Mouse (Mus musculus): ENCODE results near the gene Cd28. TPM values are rescaled to one million over a fixed set of nuclear protein-coding genes. Genes with fewer than 3 reads are reported as not detected.

Gene Cd28
- total RNA-seq (2017) = 1.1 and 1.4 TPM in 2 replicates

DNA sequence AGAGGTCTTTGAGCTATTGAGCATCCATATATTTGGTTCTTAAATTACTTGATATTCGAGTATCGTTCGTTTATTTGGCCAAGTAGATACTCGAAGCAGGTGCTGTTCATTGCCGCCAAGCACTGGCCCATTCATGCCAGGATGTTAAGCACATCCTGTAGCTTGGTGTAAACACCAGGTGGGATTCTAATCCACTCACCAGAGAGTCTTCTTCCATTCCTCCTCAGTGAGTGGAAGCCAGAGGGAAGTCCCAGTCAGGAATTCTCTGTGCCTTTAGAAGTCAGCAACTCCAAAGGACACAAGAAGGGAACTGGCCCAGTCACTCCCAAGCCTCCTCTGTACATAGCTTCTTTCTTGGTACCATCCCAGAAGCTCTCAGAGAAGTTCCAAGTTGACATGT is at the start of gene Cd28:
Gene Cd28, plus strand, starts transcription at position 234 of the 400 bp plus-strand sequence.
- no peak for ATAC-seq (replicated peaks; ENCODE audit: low read depth, poor library complexity, severe bottlenecking)

GRCm38 (mm10) chr1:60667873-60668616 is 48.6 kb upstream of the Cd28 start:
- ATAC-seq (replicated peaks; ENCODE audit: low read depth, poor library complexity, severe bottlenecking) = no peak

- peak; percentile 39 for ATAC-seq (replicated peaks; ENCODE audit: low read depth, poor library complexity, severe bottlenecking)
Measured at GRCm38 (mm10) chr1:60669048-60669447, 47.6 kb upstream of the Cd28 start.

DNA sequence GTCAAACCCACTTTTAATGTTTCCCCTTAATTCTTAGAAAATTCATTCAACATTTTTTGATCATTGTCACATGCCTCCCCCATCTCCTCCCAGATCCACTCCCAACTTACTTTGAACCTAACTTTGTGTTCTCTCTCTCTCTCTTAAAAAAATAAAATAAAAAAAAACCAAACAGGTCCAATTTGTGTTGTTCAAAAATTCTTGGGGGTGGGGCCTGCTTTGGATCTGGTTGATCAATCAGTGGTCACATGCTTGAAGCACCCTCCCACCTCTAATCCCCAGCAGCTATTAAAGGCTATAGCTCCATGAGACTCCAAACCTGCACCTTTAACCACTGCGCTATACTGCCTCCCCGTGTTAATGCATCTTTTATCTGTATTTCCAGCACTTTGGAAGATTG is 46.9 kb upstream of the Cd28 start:
- ATAC-seq (replicated peaks; ENCODE audit: low read depth, poor library complexity, severe bottlenecking) = no peak

- ATAC-seq (replicated peaks; ENCODE audit: low read depth, poor library complexity, severe bottlenecking) = peak; percentile 54; the same call in 1 of the 2 replicates
Measured at GRCm38 (mm10) chr1:60670172-60670571, 46.4 kb upstream of the Cd28 start.

- ATAC-seq (replicated peaks; ENCODE audit: low read depth, poor library complexity, severe bottlenecking) = no peak
Measured at GRCm38 (mm10) chr1:60683766-60684165, 32.8 kb upstream of the Cd28 start.

GRCm38 (mm10) chr1:60696115-60696895 is 20.3 kb upstream of the Cd28 start:
- ATAC-seq (replicated peaks; ENCODE audit: low read depth, poor library complexity, severe bottlenecking) = no peak

DNA sequence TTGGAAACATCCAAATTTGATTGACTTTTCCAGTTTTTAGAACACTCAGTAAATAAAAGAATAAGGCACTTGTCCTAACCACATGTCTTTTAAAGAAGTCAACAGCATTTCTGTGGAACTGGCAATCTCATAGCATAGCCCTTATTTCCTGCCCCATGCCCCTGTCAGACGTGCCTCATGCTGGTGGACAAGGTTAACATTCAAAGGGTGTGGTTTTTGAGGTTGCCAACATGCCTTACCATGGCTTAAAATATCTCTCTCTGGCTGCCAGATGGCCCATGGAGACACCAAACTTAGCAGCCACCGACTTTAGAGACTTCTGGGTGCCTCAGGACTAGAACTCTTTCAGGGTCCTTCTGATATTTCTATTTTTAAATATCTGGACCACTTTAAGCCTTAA is 14.0 kb upstream of the Cd28 start:
- peak; percentile 100 for ATAC-seq (replicated peaks; ENCODE audit: low read depth, poor library complexity, severe bottlenecking)

DNA sequence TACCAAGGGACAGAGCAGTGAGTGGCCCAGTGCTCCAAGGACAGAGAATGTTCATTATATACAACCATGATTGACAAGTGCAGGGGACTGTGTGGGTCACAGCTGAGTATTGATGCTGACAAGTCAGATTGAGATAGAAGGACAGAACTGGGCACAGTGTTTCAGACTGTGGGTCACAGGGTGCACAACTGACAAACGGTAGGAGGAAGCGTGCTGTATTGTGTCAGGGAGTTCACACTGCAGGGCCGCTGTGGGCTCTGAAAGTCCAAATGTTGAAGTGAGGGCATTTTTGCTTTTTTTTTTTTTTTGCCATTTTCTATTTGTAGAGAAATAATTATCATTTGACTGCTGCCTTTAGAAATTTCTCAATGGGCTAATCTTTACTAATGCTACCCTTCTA is 3.4 kb upstream of the Cd28 start:
- no peak for ATAC-seq (replicated peaks; ENCODE audit: low read depth, poor library complexity, severe bottlenecking)

DNA sequence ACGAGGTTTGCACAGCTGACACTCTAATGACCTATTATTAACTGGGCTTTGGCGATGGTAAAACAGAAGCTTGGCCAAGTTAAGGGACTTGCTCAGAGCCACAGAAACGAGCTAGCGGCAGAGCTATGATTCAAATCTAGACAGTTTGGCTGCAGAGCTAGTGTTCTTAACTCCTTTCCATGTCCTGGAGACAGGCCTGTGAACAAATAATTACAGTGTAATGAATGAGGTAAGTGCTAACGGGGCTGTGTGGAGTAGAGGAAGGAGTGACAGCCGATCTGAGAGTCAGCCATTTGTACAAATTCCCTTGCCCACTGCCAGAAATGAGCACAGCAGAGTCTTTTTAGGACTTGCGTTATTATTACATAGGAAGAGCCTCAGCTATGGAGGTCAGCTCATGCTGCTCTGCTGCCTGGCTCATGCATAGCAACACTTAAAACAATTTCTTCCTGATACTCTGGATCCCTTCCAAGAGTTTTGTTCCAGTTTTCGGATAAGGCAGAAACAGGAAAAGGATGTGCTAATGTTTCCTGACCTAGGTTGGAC is 876 bp upstream of the Cd28 start:
- no peak for ATAC-seq (replicated peaks; ENCODE audit: low read depth, poor library complexity, severe bottlenecking)

DNA sequence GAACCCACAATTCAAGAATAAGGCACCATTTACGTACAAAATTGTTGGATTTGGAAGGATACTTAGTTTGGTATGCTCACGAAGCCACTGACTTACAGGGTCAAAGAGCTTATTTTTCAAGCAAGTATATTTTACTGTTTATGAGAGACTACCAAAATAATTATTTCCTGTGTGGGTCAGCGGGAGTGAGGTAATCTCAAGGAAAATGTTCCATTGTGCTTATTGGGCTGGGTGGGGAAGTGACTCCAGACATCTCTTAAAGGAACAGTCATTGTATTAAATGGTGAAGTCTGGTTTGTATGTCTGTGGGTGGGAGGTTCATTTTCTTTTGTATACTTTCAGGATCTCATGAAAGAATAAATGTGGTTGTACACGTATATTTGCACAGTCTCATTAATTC is 2.0 kb downstream of the Cd28 start:
- ATAC-seq (replicated peaks; ENCODE audit: low read depth, poor library complexity, severe bottlenecking) = no peak

GRCm38 (mm10) chr1:60723555-60723954 is 7.0 kb downstream of the Cd28 start:
- no peak for ATAC-seq (replicated peaks; ENCODE audit: low read depth, poor library complexity, severe bottlenecking)

GRCm38 (mm10) chr1:60731940-60732339 is 15.3 kb downstream of the Cd28 start:
- ATAC-seq (replicated peaks; ENCODE audit: low read depth, poor library complexity, severe bottlenecking) = no peak

DNA sequence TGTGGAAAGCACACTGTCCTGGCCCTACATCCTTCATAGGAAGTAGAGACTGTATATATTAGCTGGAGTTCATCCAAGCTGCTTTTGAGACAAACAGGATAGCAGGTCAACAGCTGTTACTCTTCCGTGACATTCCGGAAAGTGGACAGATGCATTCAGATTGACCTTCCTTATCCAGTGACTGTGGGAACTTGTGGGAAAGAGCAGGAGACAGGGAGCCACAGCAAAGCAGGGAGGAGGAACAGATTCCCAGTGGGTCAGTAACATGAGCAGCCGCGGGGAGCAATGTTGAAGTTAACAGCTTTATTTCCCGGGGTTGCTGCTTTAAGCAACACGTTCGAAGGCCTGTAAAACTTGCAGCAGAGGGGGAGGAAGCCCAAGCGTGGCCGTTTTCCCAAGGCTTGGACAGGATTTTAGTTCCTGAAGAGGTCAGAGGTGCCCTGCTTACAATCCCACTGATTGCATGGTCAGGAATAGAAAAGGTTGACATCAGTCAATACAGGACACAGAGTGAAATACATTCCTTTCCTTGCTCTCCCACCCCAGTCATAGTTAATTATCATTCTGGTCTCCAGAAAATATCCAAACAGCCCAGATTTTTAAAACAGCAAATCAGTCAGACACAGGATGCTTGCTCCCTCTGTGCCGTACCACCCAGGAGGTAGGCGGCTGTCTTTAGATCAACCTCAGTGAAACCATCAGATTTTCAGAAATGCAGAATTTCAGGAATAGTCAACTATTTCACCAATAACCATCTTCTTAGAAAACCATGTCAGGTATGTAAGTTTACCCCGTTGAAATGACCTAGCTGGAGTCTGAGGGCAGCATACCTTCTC is 18.7 kb downstream of the Cd28 start:
- ATAC-seq (replicated peaks; ENCODE audit: low read depth, poor library complexity, severe bottlenecking) = no peak

DNA sequence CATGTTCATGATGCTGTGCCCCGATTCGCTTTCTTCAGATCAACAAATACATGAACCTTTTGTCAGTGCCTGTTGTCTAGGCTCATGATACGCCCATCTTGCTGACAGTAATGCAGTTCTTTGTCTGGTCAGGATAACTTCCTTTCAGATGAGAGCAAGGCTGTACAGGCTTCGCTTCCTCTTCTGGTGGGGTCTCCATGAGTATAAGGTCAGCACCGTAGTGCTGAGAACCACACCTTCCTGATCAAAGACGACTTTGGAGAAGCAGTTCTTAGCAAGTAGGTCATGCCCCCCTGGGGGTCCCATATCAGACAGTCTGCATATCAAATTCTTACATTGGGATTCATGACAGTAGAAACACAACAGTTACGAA is 19.3 kb downstream of the Cd28 start:
- no peak for ATAC-seq (replicated peaks; ENCODE audit: low read depth, poor library complexity, severe bottlenecking)

- no peak for ATAC-seq (replicated peaks; ENCODE audit: low read depth, poor library complexity, severe bottlenecking)
Measured at GRCm38 (mm10) chr1:60744266-60744665, 27.7 kb downstream of the Cd28 start.

GRCm38 (mm10) chr1:60745664-60746063 is 29.1 kb downstream of the Cd28 start:
- ATAC-seq (replicated peaks; ENCODE audit: low read depth, poor library complexity, severe bottlenecking) = peak; percentile 62

GRCm38 (mm10) chr1:60746153-60746552 is 29.6 kb downstream of the Cd28 start:
- peak; percentile 92 for ATAC-seq (replicated peaks; ENCODE audit: low read depth, poor library complexity, severe bottlenecking)

GRCm38 (mm10) chr1:60746856-60747255 is 30.3 kb downstream of the Cd28 start:
- no peak for ATAC-seq (replicated peaks; ENCODE audit: low read depth, poor library complexity, severe bottlenecking)

DNA sequence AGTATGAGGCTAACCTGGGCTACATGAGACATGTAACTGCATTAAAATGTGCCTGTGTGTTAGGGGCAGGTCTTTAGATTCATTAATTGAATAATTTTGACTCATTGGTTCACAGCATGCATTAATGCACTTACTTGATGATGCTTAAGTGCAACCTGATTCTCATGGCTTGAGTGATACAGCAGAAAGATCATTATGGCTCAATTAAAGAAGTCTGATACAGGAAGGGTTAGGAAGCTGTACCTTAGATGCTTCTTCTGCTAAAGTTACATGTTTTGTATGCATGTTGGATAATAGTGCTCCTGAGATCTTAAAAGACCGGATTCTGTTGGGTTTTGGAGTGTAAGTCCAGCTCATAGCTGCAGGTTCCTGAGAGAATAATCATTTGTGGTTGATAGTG is 31.7 kb downstream of the Cd28 start:
- no peak for ATAC-seq (replicated peaks; ENCODE audit: low read depth, poor library complexity, severe bottlenecking)
